Mouse (Mus musculus) ES-E14 (cell line): ENCODE measurements at regions not wholly inside any gene's neighbourhood (a gene's known extent, or its start where the extent isn't known, plus 50 kb on each side); places are given as distances from the start of the nearest gene placed in this dataset.

Experiments
- MAFK ChIP-seq: IDR thresholded peaks from 2 replicates; pipeline ENCODE4 v1.6.1; 2014; ENCODE audit warnings: mild to moderate bottlenecking, low read depth, low read length, inconsistent platforms; ENCODE audit not compliant: insufficient read depth
- ZC3H11A ChIP-seq: IDR thresholded peaks from 2 replicates; pipeline ENCODE4 v1.6.1; 2012; ENCODE audit warnings: low read depth, mild to moderate bottlenecking, inconsistent platforms, low read length, borderline replicate concordance

GRCm38 (mm10) chr15:56022315-56022714 is 1455.1 kb downstream of the Slc22a22 start:
- TF ChIP-seq ZC3H11A (no peak), MAFK (no peak)
